ENCODE assay signal across 8 mouse cellular contexts in the genomic region with DNA sequence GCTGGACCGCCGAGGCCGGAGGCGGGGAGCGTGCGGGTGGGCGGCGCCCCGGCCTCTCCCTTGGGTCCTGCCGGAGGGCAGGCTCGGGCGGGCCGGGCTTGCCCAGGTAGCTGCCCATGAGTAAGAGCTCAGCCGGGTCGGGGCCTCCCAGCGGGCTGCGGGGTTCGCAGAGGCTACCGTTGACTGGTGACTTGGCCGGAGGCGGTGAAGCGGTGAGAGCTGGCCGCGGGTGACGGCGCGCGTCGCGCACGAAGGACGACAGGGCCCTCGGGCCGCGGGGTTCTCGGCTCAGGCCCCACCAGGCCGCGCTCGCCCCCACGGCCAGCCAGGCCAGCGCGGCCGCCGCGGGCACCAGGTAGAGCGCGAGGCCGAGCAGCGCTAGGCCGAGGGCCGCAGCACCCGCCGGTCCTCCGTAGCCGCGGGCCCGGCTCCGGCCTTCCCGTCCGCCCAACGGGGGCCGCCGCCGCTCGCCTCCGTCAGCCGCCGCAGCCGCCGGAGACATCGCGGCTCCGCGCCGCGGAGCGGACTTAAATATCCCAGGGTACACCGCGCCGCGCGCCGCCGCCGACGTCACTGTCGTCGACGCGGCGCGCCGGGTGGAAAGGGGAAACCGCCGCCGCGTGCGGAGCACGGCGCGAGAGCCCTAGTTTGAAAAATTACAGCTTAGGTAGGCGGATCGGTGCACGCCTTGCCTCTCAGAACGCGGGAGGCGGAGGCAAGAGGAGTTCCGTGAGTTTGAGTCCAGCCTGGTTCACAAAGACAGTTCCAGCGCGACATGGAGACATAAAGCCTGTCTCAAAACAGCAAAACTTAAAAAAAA. TPM values are rescaled to one million over a fixed set of nuclear protein-coding genes. Genes with fewer than 3 reads are reported as not detected.
DNase-seq lines count a peak whose midpoint lies in the region; ATAC-seq lines count a peak whose summit lies in the region.

A gene (minus strand): TSS at position 543 of the 820 bp plus-strand sequence.

- H3K27me3 ChIP-seq in heart, embryonic 14.5 days (ENCODE audit: control insufficient read depth, insufficient read depth, low read length), result no peaks in the 10 kb centered on the region
- no peaks in the 10 kb centered on the region for H3K27me3 ChIP-seq in liver, embryonic 15.5 days
- H3K27me3 ChIP-seq in neural tube, embryonic 12.5 days (replicated peaks), result peaks cover 4% of the 10 kb centered on the region; the same call in 1 of the 2 replicates

- H3K4me2 ChIP-seq in heart, embryonic 14.5 days (ENCODE audit: low read length), result peak within 1 kb of the TSS; percentile 76
- H3K4me2 ChIP-seq in liver, embryonic 15.5 days, result peak within 1 kb of the TSS; percentile 94
- H3K4me2 ChIP-seq in neural tube, embryonic 12.5 days (replicated peaks), result peak within 1 kb of the TSS; percentile 92

- ATAC-seq in erythroid progenitor cell, adult 5-6 weeks (replicated peaks; ENCODE audit: low FRiP score, poor library complexity, severe bottlenecking), result peak; percentile 88
- peak; percentile 86 for ATAC-seq in heart, embryonic 14.5 days (ENCODE audit: insufficient number of reproducible peaks, insufficient read depth, low FRiP score, low read depth)
- ATAC-seq in liver, embryonic 15.5 days (ENCODE audit: insufficient read depth), result peak; percentile 90
- peak; percentile 88 for ATAC-seq in neural tube, embryonic 12.5 days (ENCODE audit: low FRiP score, low read depth)

- H3K9ac ChIP-seq in heart, embryonic 14.5 days (ENCODE audit: low read length), result peak within 1 kb of the TSS; percentile 98
- peak within 1 kb of the TSS; percentile 96 for H3K9ac ChIP-seq in liver, embryonic 15.5 days
- H3K9ac ChIP-seq in neural tube, embryonic 12.5 days, result peak within 1 kb of the TSS; percentile 98

- whole genome bisulfite sequencing in heart, embryonic 14.5 days, result under 1% methylated on average over 97 of the region's 110 CpGs
- WGBS in liver, embryonic 15.5 days (ENCODE audit: insufficient replicate concordance), result under 1% methylated on average over 108 of the region's 110 CpGs
- WGBS in neural tube, embryonic 12.5 days, result under 1% methylated on average over 110 of the region's 110 CpGs

- peaks cover 31% of the 10 kb centered on the region for H3K36me3 ChIP-seq in heart, embryonic 14.5 days (ENCODE audit: control insufficient read depth, insufficient read depth, low read length)
- peaks cover 32% of the 10 kb centered on the region for H3K36me3 ChIP-seq in liver, embryonic 15.5 days (replicated peaks)
- peaks cover 30% of the 10 kb centered on the region for H3K36me3 ChIP-seq in neural tube, embryonic 12.5 days

- peak within 1 kb of the TSS; percentile 95 to 99 for H3K4me3 ChIP-seq in heart, embryonic 14.5 days (ENCODE audit: control insufficient read depth in 1 of 2, insufficient read depth in 1 of 2, low read depth in 1 of 2, low read length in 2 of 2)
- peak within 1 kb of the TSS; percentile 94 for H3K4me3 ChIP-seq in liver, embryonic 15.5 days (replicated peaks)
- H3K4me3 ChIP-seq in neural tube, embryonic 12.5 days, result peak within 1 kb of the TSS; percentile 99

- no peaks in the 10 kb centered on the region for H3K9me3 ChIP-seq in heart, embryonic 14.5 days (ENCODE audit: control insufficient read depth, low read length)
- H3K9me3 ChIP-seq in liver, embryonic 15.5 days (replicated peaks), result no peaks in the 10 kb centered on the region
- H3K9me3 ChIP-seq in neural tube, embryonic 12.5 days, result no peaks in the 10 kb centered on the region

- DNase-seq in CD4-positive, CD25-positive, alpha-beta regulatory T cell, adult 2 months (ENCODE audit: low read depth, low spot score), result peak; percentile 94
- peak; percentile 66 for DNase-seq in brain, embryonic 18.5 days (ENCODE audit: low read depth, low spot score)
- DNase-seq in kidney, postnatal 14 days, result peak; percentile 92
- peak; percentile 67 for DNase-seq in telencephalon, adult 2 months (ENCODE audit: low read depth, low spot score)

- peak within 1 kb of the TSS; percentile 87 to 88 for H3K27ac ChIP-seq in heart, embryonic 14.5 days (replicated peaks in 1 of 2; ENCODE audit: control insufficient read depth in 1 of 2, insufficient read depth in 1 of 2, low read depth in 2 of 2, low read length in 2 of 2)
- H3K27ac ChIP-seq in liver, embryonic 15.5 days (replicated peaks), result peak within 1 kb of the TSS; percentile 89
- 0 out of 2 replicates have a peak within 1 kb of the TSS, but pooled peaks have one; percentile 50 for H3K27ac ChIP-seq in neural tube, embryonic 12.5 days

- peaks cover 3 to 14% of the 10 kb centered on the region in 2 experiments; a peak in 3 of 4 replicates for H3K4me1 ChIP-seq in heart, embryonic 14.5 days (ENCODE audit: control insufficient read depth in 2 of 2, insufficient read depth in 2 of 2, low read length in 2 of 2)
- H3K4me1 ChIP-seq in liver, embryonic 15.5 days (replicated peaks), result peaks cover 35% of the 10 kb centered on the region
- H3K4me1 ChIP-seq in neural tube, embryonic 12.5 days, result peaks cover 10% of the 10 kb centered on the region

RNA-seq across cellular contexts. Expression of the gene that starts here (rescaled TPM):
- 43.2 and 48.2 TPM in 2 replicates for total RNA-seq in erythroid progenitor cell, adult 5-6 weeks (2015; ENCODE audit: low replicate concordance)
- total RNA-seq in erythroid progenitor cell, adult 5-6 weeks (2017; ENCODE audit: low replicate concordance), result 15.7 and 25.2 TPM in 2 replicates
- polyA plus RNA-seq in heart, embryonic 14.5 days (2014; fragmentation: Nextera tagmentation; extraction: Ambion mirVana), result 8.2 and 10.7 TPM in 2 replicates
- 5.5 and 5.8 TPM in 2 replicates for polyA plus RNA-seq in liver, embryonic 15.5 days (2015; fragmentation: Nextera tagmentation; extraction: Ambion mirVana)
- polyA plus RNA-seq in neural tube, embryonic 12.5 days (2016; fragmentation: Nextera tagmentation; extraction: Ambion mirVana), result 16.5 and 17.0 TPM in 2 replicates

Comparison
In these comparisons a context has a peak if more than half of its experiments do, and no peak if none do; other contexts are left out.
1. Peak in every context shown above with its lines: DNase-seq, ATAC-seq, H3K4me3 ChIP-seq and H3K27ac ChIP-seq.